Mouse (Mus musculus) heart, adult 11 months (tissue): ENCODE measurements around the gene Hamp2.

Experiments
- DNase-seq: peaks from one replicate; pipeline ENCODE4 v3.0.0; 2022

Hamp2 gene

DNA sequence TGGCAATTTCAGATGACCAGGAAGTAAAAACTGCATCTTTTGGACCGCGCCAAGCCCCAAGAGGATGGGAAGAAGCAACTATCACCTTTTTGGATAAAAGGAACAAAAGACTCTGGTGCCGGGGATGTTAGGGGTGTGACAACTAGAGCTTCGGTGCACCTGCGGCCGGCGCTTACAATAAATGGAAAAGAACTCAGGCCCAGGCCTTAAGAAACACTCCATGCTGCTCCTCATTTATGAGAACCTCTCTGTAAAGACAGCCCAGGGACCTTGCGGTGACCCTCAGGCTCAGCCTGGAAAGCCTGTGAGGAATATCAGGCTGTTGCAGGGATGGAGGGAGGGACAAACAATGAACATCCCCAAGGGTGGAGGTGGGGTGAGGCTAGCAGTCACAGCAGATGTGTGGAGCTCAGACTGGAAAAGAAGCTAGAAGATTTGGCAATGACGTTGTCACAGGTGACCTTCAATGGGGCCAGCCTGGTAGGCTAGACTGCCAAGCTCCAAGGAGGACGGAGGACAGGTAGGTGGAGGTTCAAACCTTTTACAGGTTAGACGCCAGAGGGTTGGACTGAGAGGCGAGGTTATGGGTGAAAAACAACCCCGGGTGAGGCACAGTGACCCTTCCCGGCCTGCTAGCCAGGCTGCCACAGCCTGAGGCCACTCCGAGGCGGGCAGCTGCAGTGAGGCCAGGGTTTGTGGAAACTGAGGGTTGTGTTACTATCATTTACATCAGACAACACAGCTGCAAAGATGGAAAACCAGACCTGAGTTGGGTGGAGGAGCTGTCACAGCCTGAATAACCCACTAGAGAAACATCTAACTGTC, 28.2 kb upstream of the Hamp2 start:
- peak; percentile 87 for DNase-seq

GRCm38 (mm10) chr7:30949902-30950301, 25.4 kb upstream of the Hamp2 start:
- peak; percentile 57 for DNase-seq

GRCm38 (mm10) chr7:30945876-30946275, 21.4 kb upstream of the Hamp2 start:
- DNase-seq = peak; percentile 75

GRCm38 (mm10) chr7:30945466-30945865, 21.0 kb upstream of the Hamp2 start:
- DNase-seq = peak; percentile 89

DNA sequence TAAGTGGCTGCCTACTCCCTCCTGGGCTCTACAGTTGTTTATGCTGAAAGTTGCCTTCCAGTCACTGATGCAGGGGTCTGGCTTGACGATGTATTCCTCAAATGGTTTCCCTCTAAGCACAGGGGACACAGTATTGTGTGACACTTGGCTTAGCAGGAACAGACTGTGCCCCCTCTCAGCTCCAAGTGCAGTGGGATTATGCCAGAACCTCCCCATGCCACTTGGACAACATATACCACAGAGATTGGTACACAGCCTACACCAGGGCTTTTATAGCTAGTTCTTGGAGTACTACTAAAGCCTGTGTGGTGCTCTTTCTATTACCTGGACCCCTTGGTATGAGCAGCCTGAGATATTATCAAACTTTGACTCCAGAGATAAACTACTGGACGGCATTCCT, 20.2 kb upstream of the Hamp2 start:
- DNase-seq = peak; percentile 68

- DNase-seq = peak; percentile 88
These were observed 19.6 kb upstream of the Hamp2 start, which contains the start of gene Hamp for GRCm38 (mm10) chr7:30943909-30944635. TSS of gene Hamp (minus strand) at chr7:30944032.

DNA sequence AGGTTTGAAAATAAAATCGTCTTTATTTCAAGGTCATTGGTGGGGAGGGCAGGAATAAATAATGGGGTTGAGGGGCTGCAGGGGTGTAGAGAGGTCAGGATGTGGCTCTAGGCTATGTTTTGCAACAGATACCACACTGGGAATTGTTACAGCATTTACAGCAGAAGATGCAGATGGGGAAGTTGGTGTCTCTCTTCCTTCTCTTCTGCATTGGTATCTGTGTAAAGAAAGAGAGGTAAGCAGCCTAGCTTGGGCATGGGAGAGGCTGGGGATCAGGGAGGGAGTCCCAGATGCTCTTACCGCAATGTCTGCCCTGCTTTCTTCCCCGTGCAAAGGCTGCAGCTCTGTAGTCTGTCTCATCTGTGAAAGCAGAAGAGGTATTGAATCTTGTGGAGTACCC, 17.9 kb upstream of the Hamp2 start:
- DNase-seq = peak; percentile 6

DNA sequence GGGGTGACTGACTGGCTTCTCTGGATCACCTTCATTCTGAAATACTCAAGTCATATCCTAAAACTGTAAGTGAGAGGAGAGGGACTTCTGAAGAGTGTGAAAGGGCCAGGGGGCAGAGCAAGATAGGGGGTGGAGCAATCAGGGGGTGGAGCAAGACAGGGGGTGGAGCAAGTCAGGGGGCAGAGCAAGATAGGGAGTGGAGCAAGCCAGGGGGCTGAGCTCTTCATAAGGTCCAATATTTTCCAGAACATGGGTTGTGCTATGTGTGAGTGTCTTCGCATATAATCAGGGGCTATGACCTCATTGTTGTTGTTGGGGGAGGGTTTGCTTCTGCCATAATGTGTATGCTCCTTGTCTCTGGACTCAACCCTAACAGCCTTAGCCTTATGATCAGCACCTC, 15.6 kb upstream of the Hamp2 start:
- DNase-seq = peak; percentile 66

DNA sequence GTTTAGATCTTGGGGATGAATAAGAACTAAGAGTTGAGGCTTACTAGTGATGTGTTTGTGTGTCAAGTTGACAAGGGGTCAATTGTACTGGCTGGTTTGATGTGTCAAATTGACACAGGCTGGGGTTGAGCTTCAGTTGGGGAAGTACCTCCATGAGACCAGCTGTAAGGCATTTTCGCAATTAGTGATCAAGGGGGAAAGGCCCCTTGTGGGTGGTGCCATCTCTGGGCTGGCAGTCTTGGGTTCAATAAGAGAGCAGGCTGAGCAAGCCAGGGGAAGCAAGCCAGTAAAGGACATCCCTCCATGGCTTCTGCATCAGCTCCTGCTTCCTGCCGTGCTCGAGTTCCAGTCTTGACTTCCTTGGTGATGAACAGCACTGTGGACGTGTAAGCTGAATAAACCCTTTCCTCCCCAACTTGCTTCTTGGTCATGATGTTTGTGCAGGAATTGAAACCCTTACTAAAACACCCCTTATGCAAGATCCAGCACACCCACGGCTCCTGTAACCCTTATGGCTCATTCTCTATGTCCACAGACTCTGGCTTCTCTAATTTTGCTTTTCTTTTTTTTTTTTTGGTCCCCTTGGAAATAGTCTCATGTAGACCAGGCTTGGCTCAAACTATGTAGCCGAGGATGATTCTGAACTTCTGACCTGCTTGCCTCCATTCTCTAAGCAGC, 11.1 kb upstream of the Hamp2 start:
- DNase-seq = peak; percentile 72

DNA sequence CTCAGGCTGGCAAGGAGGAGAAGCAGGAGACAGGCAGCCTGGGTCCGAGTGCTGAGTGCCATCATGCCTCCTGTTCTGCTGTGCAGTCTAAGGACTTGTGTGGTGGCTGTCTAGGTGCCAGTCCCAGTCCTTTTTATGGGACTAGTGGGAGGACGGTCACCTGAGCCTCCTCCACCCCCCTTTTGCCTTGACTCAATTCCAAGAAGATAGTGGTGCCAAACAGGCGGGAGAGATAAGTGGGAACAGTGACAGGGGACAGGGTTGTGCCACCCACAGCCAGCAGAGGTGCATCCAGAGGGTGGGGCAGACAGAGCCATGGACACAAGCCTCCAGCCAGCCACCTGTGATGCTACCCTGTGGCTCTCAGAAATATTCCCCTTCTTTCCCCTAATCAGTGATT, 410 bp downstream of the Hamp2 start:
- DNase-seq = peak; percentile 89

DNA sequence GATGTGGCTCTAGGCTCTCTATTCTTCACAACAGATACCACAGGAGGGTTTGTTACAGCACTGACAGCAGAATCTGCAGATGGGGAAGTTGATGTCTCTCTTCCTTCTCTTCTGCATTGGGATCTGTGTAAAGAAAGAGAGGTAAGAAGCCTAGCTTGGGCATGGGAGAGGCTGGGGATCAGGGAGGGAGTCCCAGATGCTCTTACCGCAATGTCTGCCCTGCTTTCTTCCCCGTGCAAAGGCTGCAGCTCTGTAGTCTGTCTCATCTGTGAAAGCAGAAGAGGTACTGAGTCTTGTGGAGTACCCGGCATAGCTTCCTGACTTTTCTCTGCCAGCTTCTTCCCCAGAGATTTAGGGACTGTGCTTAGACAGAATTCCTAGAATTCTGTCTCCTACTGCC, 2.0 kb downstream of the Hamp2 start:
- peak; percentile 27 for DNase-seq

DNA sequence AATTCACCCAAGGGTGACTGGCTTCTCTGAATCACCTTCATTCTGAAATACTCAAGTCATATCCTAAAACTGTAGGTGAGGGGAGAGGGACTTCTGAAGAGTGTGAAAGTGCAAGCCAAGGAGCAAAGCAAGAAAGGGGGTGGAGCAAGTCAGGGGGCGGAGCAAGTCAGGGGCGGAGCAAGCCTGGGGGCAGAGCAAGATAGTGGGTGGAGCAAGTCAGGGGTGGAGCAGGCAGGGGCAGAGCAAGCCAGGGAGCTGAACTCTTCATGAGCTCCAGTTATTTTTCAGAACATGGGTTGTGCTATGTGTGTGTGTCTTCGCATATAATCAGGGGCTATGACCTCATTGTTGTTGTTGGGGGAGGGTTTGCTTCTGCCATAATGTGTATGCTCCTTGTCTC, 4.3 kb downstream of the Hamp2 start:
- peak; percentile 80 for DNase-seq

- peak; percentile 76 for DNase-seq
These were observed 7.3 kb downstream of the Hamp2 start for GRCm38 (mm10) chr7:30917219-30917618.

- DNase-seq = peak; percentile 73
These were observed 7.8 kb downstream of the Hamp2 start for GRCm38 (mm10) chr7:30916713-30917112.

- DNase-seq = peak; percentile 59
These were observed 9.7 kb downstream of the Hamp2 start, which contains the start of gene Mag for GRCm38 (mm10) chr7:30914732-30915131. TSS of gene Mag (minus strand) at chr7:30914873.

- DNase-seq = no peak
These were observed 14.7 kb downstream of the Hamp2 start for GRCm38 (mm10) chr7:30909773-30910172.

GRCm38 (mm10) chr7:30908992-30909431, 15.5 kb downstream of the Hamp2 start:
- DNase-seq = no peak

DNA sequence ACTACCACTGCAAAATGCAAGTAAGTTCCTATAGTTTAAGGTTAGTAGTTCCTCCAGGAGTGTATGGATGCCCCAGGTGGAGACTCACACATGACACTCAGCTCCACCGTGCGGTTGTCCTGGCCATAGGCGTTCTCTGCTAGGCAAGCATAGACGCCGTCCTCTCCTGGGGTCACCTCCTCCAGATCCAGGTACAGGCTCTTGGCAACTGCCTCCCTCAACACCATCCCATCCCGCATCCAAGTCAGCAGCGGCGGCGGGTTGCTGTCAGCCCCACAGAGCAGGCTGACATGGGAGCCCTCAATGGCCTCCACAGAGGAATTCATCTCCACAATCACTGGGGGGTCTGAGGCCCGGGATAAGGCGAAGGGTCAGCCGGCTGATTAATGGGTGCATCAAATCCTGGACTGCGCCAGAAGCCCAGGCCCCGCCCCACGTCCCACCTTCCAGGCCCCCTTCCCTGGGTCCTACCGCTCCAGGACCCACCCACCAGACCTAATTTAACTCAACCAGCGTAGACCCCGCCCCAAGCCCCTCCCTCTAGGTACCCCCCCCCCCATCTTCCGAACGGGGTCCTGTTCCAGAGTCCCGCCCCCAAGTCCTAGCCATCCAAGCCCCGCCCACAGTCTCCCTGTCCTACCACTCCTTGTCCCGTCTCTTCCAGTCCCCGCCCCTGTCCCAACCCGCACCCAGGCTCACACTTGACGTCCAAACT, 16.0 kb downstream of the Hamp2 start:
- DNase-seq = no peak

DNA sequence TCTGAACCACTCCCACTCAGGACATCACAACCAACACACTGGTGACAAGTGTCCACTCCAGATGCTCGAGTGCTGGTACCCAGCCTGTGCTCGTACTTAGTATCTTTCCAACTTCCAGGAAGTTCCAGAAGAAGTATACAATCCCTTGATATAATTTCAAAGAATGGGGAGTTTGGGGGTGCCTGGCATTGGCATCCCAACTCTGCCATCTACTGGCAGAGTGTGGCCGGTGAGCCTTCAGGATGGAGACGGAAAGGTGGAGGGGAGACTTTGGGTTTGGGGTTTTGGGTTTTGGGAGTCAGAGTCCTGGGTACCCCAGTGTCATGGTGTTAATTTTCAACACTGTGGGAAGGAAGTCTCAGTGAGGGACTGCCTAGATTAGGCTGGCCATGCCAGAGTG, 20.4 kb downstream of the Hamp2 start:
- DNase-seq = no peak

- DNase-seq = no peak
These were observed 29.3 kb downstream of the Hamp2 start for GRCm38 (mm10) chr7:30895217-30895616.

DNA sequence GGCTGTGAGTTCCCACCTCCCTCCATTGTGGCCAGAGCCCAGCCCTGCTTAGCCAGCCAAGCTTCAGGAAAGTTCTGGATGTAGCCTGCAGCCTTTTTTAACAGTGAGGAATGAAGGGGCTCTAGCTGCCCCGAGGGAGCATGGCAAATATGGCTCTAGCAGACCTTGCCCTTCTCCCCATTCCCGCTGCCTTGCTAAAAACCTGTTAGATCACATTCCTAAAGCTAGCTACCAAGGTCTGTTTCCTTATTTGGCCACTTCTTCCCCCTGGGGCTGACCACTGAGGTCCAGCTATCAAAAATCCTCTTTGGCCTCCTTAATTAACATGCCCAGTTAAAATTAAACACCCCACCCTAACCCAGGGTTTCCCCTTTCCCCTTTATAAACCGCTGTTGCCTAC, 32.0 kb downstream of the Hamp2 start:
- DNase-seq = no peak

DNA sequence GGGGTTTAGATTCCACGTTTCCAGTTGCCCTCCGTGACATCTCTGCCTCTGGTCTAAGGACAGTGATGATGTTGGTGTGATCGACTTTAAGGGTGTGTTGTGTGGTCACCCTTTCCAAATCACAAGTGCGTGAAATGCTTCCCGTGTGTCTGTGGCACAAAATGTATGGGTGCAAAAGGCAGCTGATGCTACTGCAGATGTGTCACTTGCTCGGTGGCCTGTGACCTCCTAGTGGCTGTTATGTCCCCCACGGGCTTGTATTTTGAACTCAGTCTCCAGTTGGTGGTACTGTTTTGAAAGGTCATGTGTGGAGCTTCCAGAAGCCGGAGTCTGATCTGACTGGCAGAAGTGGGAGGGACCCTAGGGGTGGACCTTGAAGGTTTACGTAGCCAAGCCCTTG, 32.7 kb downstream of the Hamp2 start:
- DNase-seq = no peak

GRCm38 (mm10) chr7:30890681-30891080, 33.8 kb downstream of the Hamp2 start:
- DNase-seq = no peak
